Mouse (Mus musculus) layer of hippocampus, adult 11-12 months (tissue): ENCODE measurements around the gene Gemin8.

Experiments used
- DNase-seq: peaks from one replicate; pipeline ENCODE4 v3.0.0; 2022; ENCODE audit warnings: low spot score

The Gemin8 gene

DNA sequence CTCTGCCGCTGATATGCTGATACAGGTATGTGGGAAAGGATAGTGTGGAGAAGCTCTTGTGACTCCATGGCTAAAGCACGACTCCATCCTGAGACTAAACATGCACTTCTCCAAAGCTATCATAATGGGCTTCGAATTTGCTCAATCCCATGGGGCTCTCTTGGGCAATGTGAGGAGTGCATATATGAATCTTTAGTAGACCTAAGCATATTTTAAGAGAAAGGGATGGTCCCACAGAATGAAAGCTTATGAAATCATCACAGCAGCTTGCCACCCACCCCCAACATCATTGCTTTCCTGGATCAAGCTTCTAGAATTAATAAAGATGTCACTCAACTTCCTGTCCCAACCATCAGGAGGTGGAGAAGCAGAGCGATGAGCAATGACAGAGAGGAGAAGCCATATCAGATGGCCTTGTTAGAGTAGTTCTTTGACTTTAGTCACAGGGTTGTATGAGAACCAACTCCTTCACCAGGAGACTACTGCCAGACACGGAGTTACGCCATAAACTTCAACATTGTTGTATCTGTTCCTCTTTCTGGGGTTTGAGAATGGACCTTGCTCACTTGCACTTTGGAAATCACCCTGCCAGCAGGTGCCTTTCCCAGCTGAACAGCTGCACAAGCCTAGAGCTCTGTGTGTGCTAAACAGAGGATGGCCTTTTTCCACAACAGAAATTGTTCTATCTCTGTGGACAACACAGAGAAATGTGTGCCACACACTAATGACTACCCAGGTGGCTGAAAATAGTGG is 60.4 kb downstream of the Gemin8 start:
- no peak for DNase-seq

DNA sequence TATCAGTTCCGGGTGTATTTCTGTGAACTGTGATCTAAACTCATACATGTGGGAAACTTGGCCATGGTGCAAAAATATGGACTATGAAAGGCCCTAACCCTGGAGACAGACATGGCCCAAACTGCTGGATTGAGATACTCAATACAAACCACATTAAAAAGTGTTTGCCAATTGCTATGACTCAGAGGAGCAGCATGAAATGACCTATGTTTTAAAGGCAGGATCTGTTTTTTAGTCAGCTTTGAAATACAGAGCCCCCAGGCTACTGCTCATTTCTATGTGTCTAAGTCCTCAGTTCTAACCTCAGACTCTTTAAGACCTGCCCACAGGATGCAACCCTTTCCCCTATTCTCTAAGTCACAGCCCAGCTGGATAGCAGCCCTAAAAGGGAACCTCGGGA is 65.9 kb downstream of the Gemin8 start:
- DNase-seq = no peak

DNA sequence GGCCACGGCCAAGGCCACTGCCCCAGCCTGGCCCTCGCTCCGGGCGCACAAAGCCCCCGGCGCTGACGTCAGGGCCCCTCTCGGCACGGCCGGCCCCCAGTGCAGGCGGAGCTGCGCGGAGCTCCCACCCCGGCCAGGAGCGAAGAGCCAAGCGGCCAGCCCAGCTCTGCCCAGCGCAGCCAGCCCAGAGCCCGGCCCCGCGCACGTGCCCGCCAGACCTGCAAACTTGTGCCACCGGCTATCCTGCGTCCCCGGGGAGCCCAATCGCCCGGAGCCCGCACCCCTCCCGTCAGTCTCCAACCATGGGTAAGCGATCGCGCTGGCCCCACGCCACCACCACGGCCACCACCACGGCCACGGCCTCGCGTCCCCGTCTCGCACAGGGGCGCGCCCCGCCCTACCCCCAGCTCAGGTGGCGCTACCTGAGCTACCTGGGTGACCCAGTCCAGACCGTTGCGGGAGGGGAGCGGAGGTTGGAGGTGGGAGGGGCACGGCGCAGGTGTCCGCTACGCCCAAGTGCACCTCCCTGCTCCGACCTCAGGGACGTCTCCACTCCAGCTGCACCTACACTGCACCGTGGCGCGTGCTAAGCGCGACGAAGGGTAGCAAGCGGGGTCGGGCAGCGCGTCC is 68.7 kb downstream of the Gemin8 start, which contains the start of gene Gpm6b:
Gene Gpm6b, plus strand, starts transcription at position 81 of the 630 bp plus-strand sequence.
- DNase-seq = peak; percentile 36

GRCm38 (mm10) chrX:166239520-166239919 is 69.3 kb downstream of the Gemin8 start:
- DNase-seq = no peak
